In genomic region chr1:65113536-65114172, GRCm38 (mm10) we compare ENCODE assay signal across 12 mouse cellular contexts. TPM values are rescaled to one million over a fixed set of nuclear protein-coding genes. Genes with fewer than 3 reads are reported as not detected.
DNase-seq lines count a peak whose midpoint lies in the region; ATAC-seq lines count a peak whose summit lies in the region.
"Had no signal": no experiment of that assay in that cellular context is flagged by ENCODE, and none has a peak within 500 bp of the region (broad histone marks: within the 10 kb centered on the region; RNA-seq: fewer than 3 reads in every experiment).

No protein-coding gene starts in this region.

- 91% methylated on average over 5 of the region's 5 CpGs for WGBS in kidney, embryonic 14.5 days
- 85% methylated on average over 5 of the region's 5 CpGs for WGBS in kidney, embryonic 15.5 days
- 69% methylated on average over 5 of the region's 5 CpGs for WGBS in liver, embryonic 15.5 days (ENCODE audit: insufficient replicate concordance)
- 87% methylated on average over 5 of the region's 5 CpGs for WGBS in heart, embryonic 10.5 days

- H3K4me1 ChIP-seq in kidney, embryonic 14.5 days (ENCODE audit: control insufficient read depth, insufficient read depth, low read length), result peaks cover 5% of the 10 kb centered on the region; the same call in 1 of the 2 replicates
- H3K4me1 ChIP-seq in kidney, embryonic 15.5 days, result peaks cover 13% of the 10 kb centered on the region
- H3K4me1 ChIP-seq in liver, embryonic 15.5 days (replicated peaks), result peaks cover 5% of the 10 kb centered on the region; the same call in 1 of the 2 replicates
- peaks cover 8% of the 10 kb centered on the region; the same call in 1 of the 2 replicates for H3K4me1 ChIP-seq in heart, embryonic 10.5 days

- peak; percentile 37; the same call in 1 of the 2 replicates for ATAC-seq in kidney, embryonic 14.5 days (ENCODE audit: low FRiP score, low TSS enrichment)
- ATAC-seq in kidney, embryonic 15.5 days (replicated peaks; ENCODE audit: low FRiP score), result no peak
- peak; percentile 35 for ATAC-seq in liver, embryonic 15.5 days (ENCODE audit: insufficient read depth)
- peak; percentile 54; the same call in 1 of the 2 replicates for ATAC-seq in neutrophil, adult 5-6 weeks (ENCODE audit: extremely low read depth, insufficient number of reproducible peaks, low FRiP score, poor library complexity, severe bottlenecking)
- ATAC-seq: activated CD4-positive, CD25-positive, alpha-beta regulatory T cell, adult 4 months had no signal

- no peaks in the 10 kb centered on the region for H3K9me3 ChIP-seq in kidney, embryonic 14.5 days (ENCODE audit: control insufficient read depth, low read length)
- no peaks in the 10 kb centered on the region for H3K9me3 ChIP-seq in kidney, embryonic 15.5 days (replicated peaks)
- H3K9me3 ChIP-seq in liver, embryonic 15.5 days (replicated peaks), result no peaks in the 10 kb centered on the region
- no peaks in the 10 kb centered on the region for H3K9me3 ChIP-seq in heart, embryonic 10.5 days
- H3K9me3 ChIP-seq: heart, embryonic 15.5 days had no signal

- DNase-seq in adrenal gland, postnatal 14 days, result peak; percentile 32
- no peak for DNase-seq in natural killer cell, adult 2 months (ENCODE audit: low spot score in 2 of 2)
- no peak for DNase-seq in heart, embryonic 10.5 days (ENCODE audit: low spot score)
- DNase-seq: retina, postnatal 1 day had no signal

- no peak overlapping the region for H3K4me2 ChIP-seq in kidney, embryonic 14.5 days (replicated peaks; ENCODE audit: low read depth, low read length)
- no peak overlapping the region for H3K4me2 ChIP-seq in kidney, embryonic 15.5 days
- no peak overlapping the region for H3K4me2 ChIP-seq in liver, embryonic 15.5 days

- H3K27me3 ChIP-seq in kidney, embryonic 14.5 days (ENCODE audit: control insufficient read depth, insufficient read depth, low read length), result no peaks in the 10 kb centered on the region
- no peaks in the 10 kb centered on the region for H3K27me3 ChIP-seq in kidney, embryonic 15.5 days
- no peaks in the 10 kb centered on the region for H3K27me3 ChIP-seq in liver, embryonic 15.5 days
- H3K27me3 ChIP-seq in heart, embryonic 10.5 days (ENCODE audit: insufficient read depth, poor library complexity, severe bottlenecking), result no peaks in the 10 kb centered on the region
- H3K27me3 ChIP-seq: heart, embryonic 15.5 days had no signal

- no peak overlapping the region for H3K27ac ChIP-seq in kidney, embryonic 14.5 days (ENCODE audit: low read depth, low read length)
- no peak overlapping the region for H3K27ac ChIP-seq in kidney, embryonic 15.5 days
- H3K27ac ChIP-seq in liver, embryonic 15.5 days (replicated peaks), result no peak overlapping the region
- no peak overlapping the region for H3K27ac ChIP-seq in heart, embryonic 10.5 days
- H3K27ac ChIP-seq: heart, embryonic 15.5 days had no signal

- H3K36me3 ChIP-seq in kidney, embryonic 14.5 days (ENCODE audit: control insufficient read depth, insufficient read depth, low read length), result no peaks in the 10 kb centered on the region
- H3K36me3 ChIP-seq in kidney, embryonic 15.5 days, result no peaks in the 10 kb centered on the region
- H3K36me3 ChIP-seq in liver, embryonic 15.5 days (replicated peaks), result no peaks in the 10 kb centered on the region
- H3K36me3 ChIP-seq in heart, embryonic 10.5 days, result no peaks in the 10 kb centered on the region
- H3K36me3 ChIP-seq: heart, embryonic 15.5 days had no signal

- H3K9ac ChIP-seq in kidney, embryonic 14.5 days (ENCODE audit: low read depth, low read length), result no peak overlapping the region
- no peak overlapping the region for H3K9ac ChIP-seq in kidney, embryonic 15.5 days
- H3K9ac ChIP-seq in liver, embryonic 15.5 days, result no peak overlapping the region
- H3K9ac ChIP-seq: heart, embryonic 15.5 days had no signal

- H3K4me3 ChIP-seq in kidney, embryonic 14.5 days (ENCODE audit: low read length), result no peak overlapping the region
- no peak overlapping the region for H3K4me3 ChIP-seq in kidney, embryonic 15.5 days (replicated peaks)
- no peak overlapping the region for H3K4me3 ChIP-seq in liver, embryonic 15.5 days (replicated peaks)
- H3K4me3 ChIP-seq in heart, embryonic 10.5 days, result no peak overlapping the region

RNA-seq across cellular contexts. Expression of gene Gm28845, which starts 5.7 kb away (rescaled TPM):
- polyA plus RNA-seq in kidney, embryonic 14.5 days (2014; fragmentation: Nextera tagmentation; extraction: Ambion mirVana), result not detected in 2 replicates
- not detected in 2 replicates for polyA plus RNA-seq in kidney, embryonic 15.5 days (2015; fragmentation: Nextera tagmentation; extraction: Ambion mirVana)
- not detected in 2 replicates for total RNA-seq in adrenal gland, postnatal 14 days (2021)
- polyA plus RNA-seq in liver, embryonic 15.5 days (2015; fragmentation: Nextera tagmentation; extraction: Ambion mirVana), result not detected in 2 replicates
- total RNA-seq in neutrophil, adult 5-6 weeks (2017), result not detected in 2 replicates
- not detected in 2 replicates for polyA plus RNA-seq in heart, embryonic 10.5 days (2016; fragmentation: Nextera tagmentation; extraction: Ambion mirVana)
- polyA plus RNA-seq: activated CD4-positive, CD25-positive, alpha-beta regulatory T cell, adult 4 months; embryonic facial prominence, embryonic 14.5 days; heart, embryonic 15.5 days had no signal

RNA-seq across cellular contexts. Expression of gene D630023F18Rik, which starts 9.4 kb away (rescaled TPM):
- polyA plus RNA-seq in kidney, embryonic 14.5 days (2014; fragmentation: Nextera tagmentation; extraction: Ambion mirVana), result 0.36 and 1.1 TPM in 2 replicates
- 1.1 and 1.4 TPM in 2 replicates for polyA plus RNA-seq in kidney, embryonic 15.5 days (2015; fragmentation: Nextera tagmentation; extraction: Ambion mirVana)
- total RNA-seq in adrenal gland, postnatal 14 days (2021), result not detected in 2 replicates
- 0.31 and 0.41 TPM in 2 replicates for polyA plus RNA-seq in liver, embryonic 15.5 days (2015; fragmentation: Nextera tagmentation; extraction: Ambion mirVana)
- total RNA-seq in neutrophil, adult 5-6 weeks (2017), result not detected in 2 replicates
- 0.12 and 0.31 TPM in 2 replicates for polyA plus RNA-seq in heart, embryonic 10.5 days (2016; fragmentation: Nextera tagmentation; extraction: Ambion mirVana)
- polyA plus RNA-seq: activated CD4-positive, CD25-positive, alpha-beta regulatory T cell, adult 4 months had no signal

RNA-seq across cellular contexts. Expression of gene Cryga, which starts 10.5 kb away (rescaled TPM):
- polyA plus RNA-seq in kidney, embryonic 14.5 days (2014; fragmentation: Nextera tagmentation; extraction: Ambion mirVana), result not detected in 2 replicates
- polyA plus RNA-seq in kidney, embryonic 15.5 days (2015; fragmentation: Nextera tagmentation; extraction: Ambion mirVana), result not detected in 2 replicates
- total RNA-seq in adrenal gland, postnatal 14 days (2021), result not detected in 2 replicates
- not detected in 2 replicates for polyA plus RNA-seq in liver, embryonic 15.5 days (2015; fragmentation: Nextera tagmentation; extraction: Ambion mirVana)
- not detected in 2 replicates for total RNA-seq in neutrophil, adult 5-6 weeks (2017)
- not detected in 2 replicates for polyA plus RNA-seq in heart, embryonic 10.5 days (2016; fragmentation: Nextera tagmentation; extraction: Ambion mirVana)
- polyA plus RNA-seq: activated CD4-positive, CD25-positive, alpha-beta regulatory T cell, adult 4 months; embryonic facial prominence, embryonic 14.5 days; heart, embryonic 15.5 days had no signal

RNA-seq across cellular contexts. Expression of gene Crygb, which starts 31.6 kb away (rescaled TPM):
- not detected in 2 replicates for polyA plus RNA-seq in kidney, embryonic 14.5 days (2014; fragmentation: Nextera tagmentation; extraction: Ambion mirVana)
- not detected in 2 replicates for polyA plus RNA-seq in kidney, embryonic 15.5 days (2015; fragmentation: Nextera tagmentation; extraction: Ambion mirVana)
- not detected in 2 replicates for total RNA-seq in adrenal gland, postnatal 14 days (2021)
- not detected in 2 replicates for polyA plus RNA-seq in liver, embryonic 15.5 days (2015; fragmentation: Nextera tagmentation; extraction: Ambion mirVana)
- not detected in 2 replicates for total RNA-seq in neutrophil, adult 5-6 weeks (2017)
- 0.37 TPM in 1 of 2 replicates, not detected in the other for polyA plus RNA-seq in heart, embryonic 10.5 days (2016; fragmentation: Nextera tagmentation; extraction: Ambion mirVana)
- total RNA-seq: hindbrain, postnatal 0 days had no signal
- polyA plus RNA-seq: activated CD4-positive, CD25-positive, alpha-beta regulatory T cell, adult 4 months; embryonic facial prominence, embryonic 14.5 days had no signal

RNA-seq across cellular contexts. Expression of gene Crygc, which starts 40.2 kb away (rescaled TPM):
- not detected in 2 replicates for polyA plus RNA-seq in kidney, embryonic 14.5 days (2014; fragmentation: Nextera tagmentation; extraction: Ambion mirVana)
- polyA plus RNA-seq in kidney, embryonic 15.5 days (2015; fragmentation: Nextera tagmentation; extraction: Ambion mirVana), result not detected in 2 replicates
- not detected in 2 replicates for total RNA-seq in adrenal gland, postnatal 14 days (2021)
- not detected in 2 replicates for polyA plus RNA-seq in liver, embryonic 15.5 days (2015; fragmentation: Nextera tagmentation; extraction: Ambion mirVana)
- total RNA-seq in neutrophil, adult 5-6 weeks (2017), result not detected in 2 replicates
- polyA plus RNA-seq in heart, embryonic 10.5 days (2016; fragmentation: Nextera tagmentation; extraction: Ambion mirVana), result not detected in 2 replicates
- total RNA-seq: hindbrain, postnatal 0 days had no signal
- polyA plus RNA-seq: activated CD4-positive, CD25-positive, alpha-beta regulatory T cell, adult 4 months; embryonic facial prominence, embryonic 14.5 days; heart, embryonic 15.5 days; hindbrain, postnatal 0 days had no signal
